14 mouse cellular contexts compared by ENCODE assay signal in the genomic region with DNA sequence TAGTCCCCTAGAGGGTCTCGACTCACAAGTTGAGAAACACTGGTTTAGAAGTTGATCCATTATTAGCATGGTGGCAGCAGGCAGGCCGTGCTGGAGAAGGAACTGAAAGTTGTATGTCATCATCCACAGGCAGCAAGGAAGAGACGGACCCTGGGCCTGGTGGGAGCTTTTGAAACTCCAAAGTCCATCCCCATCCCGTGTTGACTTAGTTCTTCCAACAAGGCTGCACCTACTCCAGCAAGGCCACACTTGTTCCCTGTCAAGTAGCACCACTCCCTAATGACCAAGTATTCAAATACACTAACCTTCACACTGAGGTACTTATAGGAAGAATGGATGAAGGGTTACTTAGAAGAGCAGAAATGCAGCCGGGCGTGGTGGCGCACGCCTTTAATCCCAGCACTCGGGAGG. TPM values are rescaled to one million over a fixed set of nuclear protein-coding genes. Genes with fewer than 3 reads are reported as not detected.
DNase-seq lines count a peak whose midpoint lies in the region; ATAC-seq lines count a peak whose summit lies in the region.
"Had no signal": no experiment of that assay in that cellular context is flagged by ENCODE, and none has a peak within 500 bp of the region (broad histone marks: within the 10 kb centered on the region; RNA-seq: fewer than 3 reads in every experiment).

No protein-coding gene starts in this region.

- no peaks in the 10 kb centered on the region for H3K9me3 ChIP-seq in intestine, embryonic 14.5 days (ENCODE audit: control insufficient read depth, low read length)
- H3K9me3 ChIP-seq in liver, embryonic 16.5 days (replicated peaks; ENCODE audit: control insufficient read depth, low read length) = no peaks in the 10 kb centered on the region
- H3K9me3 ChIP-seq: forebrain, embryonic 13.5 days; heart, embryonic 12.5 days; hindbrain, embryonic 10.5 days; limb, embryonic 12.5 days had no signal

- H3K36me3 ChIP-seq in intestine, embryonic 14.5 days (ENCODE audit: control insufficient read depth, insufficient read depth, low read length) = peaks cover 57% of the 10 kb centered on the region
- H3K36me3 ChIP-seq in liver, embryonic 16.5 days (ENCODE audit: control insufficient read depth, insufficient read depth) = no peaks in the 10 kb centered on the region; the same call in none of the 2 replicates

- no peak overlapping the region for H3K4me3 ChIP-seq in intestine, embryonic 14.5 days (ENCODE audit: low read depth, low read length)
- H3K4me3 ChIP-seq in liver, embryonic 16.5 days (ENCODE audit: low read depth, low read length) = no peak overlapping the region
- H3K4me3 ChIP-seq: forebrain, embryonic 13.5 days; heart, embryonic 12.5 days; hindbrain, embryonic 10.5 days; limb, embryonic 12.5 days had no signal

- H3K27ac ChIP-seq in intestine, embryonic 14.5 days (ENCODE audit: low read depth) = no peak overlapping the region
- no peak overlapping the region for H3K27ac ChIP-seq in liver, embryonic 16.5 days (ENCODE audit: low read length)
- H3K27ac ChIP-seq: forebrain, embryonic 13.5 days; hindbrain, embryonic 10.5 days; limb, embryonic 12.5 days had no signal

- H3K4me2 ChIP-seq in intestine, embryonic 14.5 days (ENCODE audit: low read length) = no peak overlapping the region
- H3K4me2 ChIP-seq in liver, embryonic 16.5 days (ENCODE audit: low read depth, low read length) = no peak overlapping the region
- H3K4me2 ChIP-seq: forebrain, embryonic 13.5 days; heart, embryonic 12.5 days; limb, embryonic 12.5 days; midbrain, embryonic 11.5 days had no signal

- 84% methylated on average over 9 of the region's 9 CpGs for WGBS in intestine, embryonic 14.5 days
- 73% methylated on average over 9 of the region's 9 CpGs for WGBS in liver, embryonic 16.5 days (ENCODE audit: insufficient replicate concordance)

- DNase-seq in ES-CJ7 (ENCODE audit: low read depth, low spot score) = peak; percentile 40
- DNase-seq in intestine, embryonic 14.5 days (ENCODE audit: low spot score) = no peak
- peak; percentile 19 to 22 for DNase-seq in monocyte, adult 2 months (ENCODE audit: low read depth in 1 of 2, low spot score in 2 of 2)
- DNase-seq in spleen, postnatal 36 days (ENCODE audit: low spot score in 2 of 2) = no peak
- no peak for DNase-seq in left cerebral cortex, postnatal 10 days (ENCODE audit: extremely low spot score in 1 of 2, low spot score in 2 of 2)
- no peak for DNase-seq in cerebellum, adult 9-11 months
- no peak for DNase-seq in right cerebral cortex, postnatal 14 days
- DNase-seq: adrenal gland, adult 8-10 months had no signal

- no peaks in the 10 kb centered on the region for H3K4me1 ChIP-seq in intestine, embryonic 14.5 days (replicated peaks; ENCODE audit: control insufficient read depth, insufficient read depth, low read length)
- H3K4me1 ChIP-seq in liver, embryonic 16.5 days (ENCODE audit: control insufficient read depth, low read depth, low read length) = peaks cover 19% of the 10 kb centered on the region
- H3K4me1 ChIP-seq: forebrain, embryonic 13.5 days; hindbrain, embryonic 10.5 days; limb, embryonic 12.5 days had no signal

- no peaks in the 10 kb centered on the region for H3K27me3 ChIP-seq in intestine, embryonic 14.5 days (replicated peaks; ENCODE audit: control insufficient read depth, insufficient read depth, low read length)
- H3K27me3 ChIP-seq in liver, embryonic 16.5 days (ENCODE audit: control insufficient read depth, insufficient read depth, low read depth, low read length) = no peaks in the 10 kb centered on the region
- H3K27me3 ChIP-seq: forebrain, embryonic 13.5 days; heart, embryonic 12.5 days; limb, embryonic 12.5 days had no signal

- intact Hi-C loops in left cerebral cortex, postnatal 10 days (cut with DNase I) = no loop called here

- H3K9ac ChIP-seq in intestine, embryonic 14.5 days (ENCODE audit: low read length) = no peak overlapping the region
- H3K9ac ChIP-seq in liver, embryonic 16.5 days (ENCODE audit: low read depth, low read length) = no peak overlapping the region
- H3K9ac ChIP-seq: forebrain, embryonic 13.5 days; heart, embryonic 12.5 days; limb, embryonic 12.5 days had no signal

- ATAC-seq in intestine, embryonic 14.5 days (replicated peaks; ENCODE audit: low FRiP score, low TSS enrichment, low read depth) = peak; percentile 80; the same call in 1 of the 2 replicates
- ATAC-seq in liver, embryonic 16.5 days (ENCODE audit: low read depth) = peak; percentile 70
- ATAC-seq: forebrain, embryonic 13.5 days had no signal

RNA-seq across cellular contexts. Expression of a gene that starts 17.3 kb away (rescaled TPM):
- polyA plus RNA-seq in intestine, embryonic 14.5 days (2014; fragmentation: Nextera tagmentation; extraction: Ambion mirVana) = 27.7 and 29.5 TPM in 2 replicates
- polyA plus RNA-seq in liver, embryonic 16.5 days (2015; fragmentation: Nextera tagmentation; extraction: Ambion mirVana) = 4.6 and 5.3 TPM in 2 replicates
- total RNA-seq in left cerebral cortex, postnatal 10 days (2021) = 10 to 100 TPM; 60.3 to 72.8 TPM

Comparison
In these comparisons a context has a peak if more than half of its experiments do, and no peak if none do; other contexts are left out.
1. DNase-seq: peak in ES-CJ7 (single experiment) and monocyte, adult 2 months (2 of 2); none in intestine, embryonic 14.5 days (single experiment), spleen, postnatal 36 days (0 of 2), left cerebral cortex, postnatal 10 days (0 of 2), cerebellum, adult 9-11 months (single experiment) and right cerebral cortex, postnatal 14 days (single experiment).